In the genomic region with DNA sequence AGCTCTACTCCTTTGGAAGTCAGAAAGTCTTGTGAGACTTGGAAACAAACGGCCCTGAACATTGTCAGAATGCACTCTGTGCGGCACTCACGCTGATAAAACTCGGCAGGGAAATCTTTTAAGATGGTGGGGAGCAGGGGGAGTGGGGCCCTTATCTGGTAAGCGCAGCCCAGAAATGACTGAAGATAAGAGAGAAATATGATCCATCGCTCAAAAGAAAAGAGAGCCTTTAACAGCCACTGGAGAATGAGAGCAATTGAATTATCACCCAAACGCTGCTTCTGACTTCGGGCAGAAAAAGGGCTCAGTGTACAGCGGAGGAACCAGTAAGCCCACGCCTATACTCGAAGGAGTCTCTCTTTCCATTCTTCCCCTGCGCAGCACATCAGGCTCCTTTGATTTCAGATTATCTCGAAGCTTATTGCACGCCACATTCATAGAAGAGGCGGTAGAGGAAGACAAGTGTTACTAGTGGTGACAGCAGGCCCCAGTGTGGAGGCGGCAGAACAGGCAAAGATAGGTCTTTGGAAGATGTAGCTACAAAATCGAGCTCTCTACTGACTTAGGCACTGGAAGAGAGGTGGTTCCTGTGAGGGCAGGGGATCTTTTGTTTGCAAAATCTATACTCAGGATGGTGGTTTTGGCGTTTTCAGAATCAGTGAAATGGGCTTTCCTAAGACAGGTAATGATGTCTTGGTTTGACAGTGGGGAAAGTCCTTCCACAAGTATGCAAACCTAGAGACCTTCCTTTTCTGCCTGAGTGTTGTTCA, we compare ENCODE assay signal across 7 mouse cellular contexts.
DNase-seq lines count a peak whose midpoint lies in the region; ATAC-seq lines count a peak whose summit lies in the region.

No protein-coding gene starts in this region.

- DNase-seq in ovary, adult 18-20 months (ENCODE audit: low spot score) = peak; percentile 16
- no peak for DNase-seq in ovary, postnatal 14 days (ENCODE audit: low spot score)
- DNase-seq in layer of hippocampus, postnatal 36 days = peak; percentile 41 to 50
- peak; percentile 68 to 76 for DNase-seq in right cerebral cortex, postnatal 10 days (ENCODE audit: low spot score in 2 of 2)
- DNase-seq in urinary bladder, postnatal 10 days (ENCODE audit: low spot score) = no peak

- ATAC-seq in frontal cortex, adult (ENCODE audit: low TSS enrichment) = peak; percentile 96
- no peak for ATAC-seq in granulocyte monocyte progenitor cell, adult 5-6 weeks (replicated peaks; ENCODE audit: poor library complexity, severe bottlenecking)

Comparison
In these comparisons a context has a peak if more than half of its experiments do, and no peak if none do; other contexts are left out.
1. DNase-seq: peak in ovary, adult 18-20 months (single experiment), layer of hippocampus, postnatal 36 days (2 of 2) and right cerebral cortex, postnatal 10 days (2 of 2); none in ovary, postnatal 14 days (single experiment) and urinary bladder, postnatal 10 days (single experiment).